Mouse (Mus musculus) mesoderm, embryonic 11.5 days (tissue): ENCODE measurements around the gene Gm20388.
"Not testable (repeated sequence)": the region's sequence is repeated elsewhere in the genome, so short reads cannot be mapped to it uniquely, and the experiment has no call there.

Source experiments
- DNase-seq: peaks from one replicate; pipeline ENCODE4 v3.0.0-alpha.2; 2012; ENCODE audit warnings: low read depth, low spot score

The Gm20388 gene

GRCm38 (mm10) chr8:123137645-123138077 is 3227.0 kb downstream of the Gm20388 start:
- DNase-seq, result peak; percentile 69

DNA sequence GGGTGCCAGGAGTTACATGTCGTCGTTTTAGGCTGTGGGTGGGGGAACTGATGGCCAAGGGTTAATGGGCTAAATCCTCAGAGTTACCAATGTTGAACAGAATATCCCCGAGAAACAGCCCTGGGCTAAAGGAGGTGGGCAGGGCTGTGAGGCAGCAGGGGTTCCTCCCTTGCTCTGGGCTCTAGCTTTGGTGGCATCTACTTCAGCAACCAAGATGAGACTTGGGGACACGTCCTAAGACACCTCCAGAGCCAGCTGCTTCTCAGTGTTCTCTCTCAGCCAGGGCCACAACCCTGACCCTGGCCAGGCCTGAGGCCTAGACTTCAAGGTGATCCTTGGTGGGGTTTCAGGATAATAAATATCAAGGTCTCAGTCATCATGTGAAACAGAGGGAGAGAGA is 3228.1 kb downstream of the Gm20388 start:
- no peak for DNase-seq

- DNase-seq, result no peak
Observed at GRCm38 (mm10) chr8:123141741-123142462, 3231.3 kb downstream of the Gm20388 start.

- peak; percentile 49 for DNase-seq
Observed at GRCm38 (mm10) chr8:123145279-123145678, 3234.6 kb downstream of the Gm20388 start.

DNA sequence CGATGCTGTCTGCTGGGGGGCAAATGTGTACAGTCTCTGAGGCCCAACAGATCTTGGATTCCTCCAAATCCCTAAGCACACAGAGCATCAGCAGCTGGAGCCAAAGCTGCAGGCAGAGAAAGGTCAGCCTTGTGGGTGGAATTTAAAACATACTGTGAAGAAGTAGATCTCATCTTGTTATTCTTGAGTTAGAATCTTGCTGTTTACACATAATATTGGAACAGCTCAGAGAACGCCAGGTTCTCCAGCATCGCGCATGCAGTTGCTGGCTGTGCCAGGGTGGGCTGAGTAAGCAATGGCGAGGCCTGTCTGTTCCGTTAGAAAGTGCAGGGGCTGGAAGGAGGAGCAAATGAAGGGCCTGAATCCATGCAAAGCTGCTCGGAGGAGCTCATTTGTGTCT is 3235.7 kb downstream of the Gm20388 start:
- DNase-seq, result no peak

- DNase-seq, result no peak
Observed at GRCm38 (mm10) chr8:123150737-123151171, 3240.1 kb downstream of the Gm20388 start.

GRCm38 (mm10) chr8:123155177-123155576 is 3244.5 kb downstream of the Gm20388 start:
- DNase-seq, result no peak

DNA sequence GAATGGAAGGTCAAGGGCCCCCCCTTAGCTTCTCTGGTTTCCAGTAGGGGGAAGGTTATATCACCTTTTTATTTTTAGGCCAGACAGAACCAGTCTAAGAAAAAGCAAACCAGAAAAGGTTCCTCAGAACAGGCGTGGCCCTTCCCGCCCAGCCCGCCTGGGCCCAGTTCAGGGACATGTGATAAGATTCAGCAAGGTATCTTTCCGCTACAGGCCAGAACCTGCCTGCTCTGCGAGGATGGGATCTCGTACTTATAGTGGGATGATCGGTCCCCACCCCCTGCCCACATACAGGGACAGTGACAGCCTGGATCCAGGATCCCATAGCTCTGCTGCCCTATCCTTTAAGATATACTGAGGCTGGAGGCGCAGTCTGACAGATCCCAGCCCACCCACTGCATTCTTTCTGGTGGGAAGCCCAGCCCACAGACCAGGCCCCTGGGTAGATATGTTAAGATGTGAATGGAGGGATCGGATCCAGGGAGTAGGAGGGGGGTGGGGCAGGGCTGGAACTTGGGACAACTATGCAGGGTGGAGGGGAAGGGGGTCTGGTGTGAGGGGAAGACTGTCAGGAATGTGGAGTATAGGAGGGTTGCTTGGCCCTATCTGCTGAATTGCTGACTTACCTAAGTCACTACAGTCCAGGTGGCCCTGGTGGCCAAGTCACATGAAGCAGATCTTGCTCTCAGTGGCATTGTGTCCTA is 3245.6 kb downstream of the Gm20388 start:
- no peak for DNase-seq

DNA sequence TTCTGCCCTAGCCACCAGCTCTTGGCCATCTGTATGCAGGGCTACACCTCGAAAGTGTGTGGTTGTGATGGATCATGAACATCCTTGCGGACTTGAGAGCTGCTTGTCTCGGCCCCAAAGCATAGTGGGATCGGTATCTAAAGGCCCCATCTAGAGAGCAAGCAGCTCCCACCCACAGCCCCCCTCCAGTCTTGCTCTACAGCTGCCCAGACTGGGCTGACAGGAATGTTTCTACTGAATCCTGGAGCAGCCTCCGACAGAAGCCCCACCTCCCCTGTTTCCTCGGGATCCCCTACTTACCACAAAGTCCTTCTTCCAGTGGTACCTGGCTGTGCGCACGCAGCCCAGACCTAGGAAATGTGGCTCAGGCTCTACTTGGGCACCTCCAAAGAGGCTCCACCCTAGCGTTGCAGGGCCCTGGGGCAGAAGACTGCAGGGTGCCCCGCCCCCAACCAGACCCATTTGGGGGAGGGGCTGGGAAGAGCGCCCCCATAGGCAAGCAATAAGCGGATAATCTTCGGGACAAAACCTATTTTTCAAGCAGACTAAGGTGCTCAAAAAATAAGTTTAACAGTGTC is 3247.3 kb downstream of the Gm20388 start, which contains the start of gene Sult5a1:
Sult5a1 (minus strand) TSS at position 428 of the 578 bp plus-strand sequence.
- no peak for DNase-seq

GRCm38 (mm10) chr8:123181391-123181790 is 3270.8 kb downstream of the Gm20388 start:
- peak; percentile 69 for DNase-seq

DNA sequence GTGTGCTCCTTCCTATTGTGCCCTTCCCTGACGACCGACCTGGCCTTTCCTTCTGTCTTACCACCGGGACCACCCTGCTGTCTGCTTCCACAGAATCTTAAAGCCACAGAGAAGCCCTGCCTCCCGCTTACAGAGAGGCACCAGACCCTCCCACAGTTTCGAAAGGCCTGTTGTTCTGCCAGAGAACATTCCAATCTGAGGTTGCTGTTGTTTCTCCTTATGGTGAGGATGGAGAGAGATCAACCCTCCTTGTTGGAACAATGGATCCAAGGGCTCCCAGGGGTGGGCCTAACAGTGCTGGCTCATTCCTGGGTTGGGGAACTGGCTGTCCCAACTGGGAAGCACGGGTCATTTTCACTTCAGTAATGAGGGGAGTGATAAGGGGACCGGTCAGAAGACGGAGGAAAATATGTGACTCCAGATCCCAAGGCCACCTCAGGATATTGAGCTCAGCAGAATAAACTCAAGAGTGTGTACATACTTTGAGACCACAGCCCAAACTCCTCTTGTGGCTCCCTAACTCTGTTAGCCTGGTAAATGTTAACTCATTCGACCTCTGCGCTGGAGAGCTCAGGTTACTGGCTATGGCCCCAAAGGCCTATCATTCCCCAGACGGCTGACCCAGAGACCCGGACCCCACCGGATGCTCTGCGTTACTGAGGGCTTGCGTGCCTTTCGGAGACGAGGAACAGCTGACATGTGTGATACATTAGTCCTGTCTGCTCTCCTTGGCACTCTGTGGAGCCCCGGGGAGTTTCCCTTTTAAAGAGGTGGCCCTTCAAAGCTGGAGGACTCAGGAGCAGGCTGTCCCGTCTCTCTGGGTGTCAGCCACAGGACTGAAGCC is 3275.1 kb downstream of the Gm20388 start, which contains the start of gene Dpep1:
Dpep1 (plus strand) TSS at position 677 of the 844 bp plus-strand sequence.
- peak; percentile 68 for DNase-seq

DNA sequence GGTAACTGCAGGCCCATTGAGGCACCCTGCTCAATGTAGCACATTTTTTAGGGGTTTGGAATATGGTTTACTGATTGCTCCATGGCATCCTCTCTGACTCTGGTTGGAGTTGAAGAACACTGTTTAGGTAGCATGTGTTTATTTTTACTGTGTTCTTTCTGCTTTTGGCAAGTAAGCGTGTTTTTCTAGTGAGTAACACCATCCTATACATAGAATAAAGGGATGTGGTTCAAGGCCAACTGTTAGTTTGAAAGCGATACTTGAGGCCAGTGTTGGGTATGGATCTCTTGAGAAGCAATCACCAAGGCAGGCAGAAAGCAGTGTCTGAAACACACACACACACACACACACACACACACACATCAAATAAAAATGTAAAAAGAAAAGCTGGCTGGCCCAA is 3277.4 kb downstream of the Gm20388 start:
- DNase-seq, result no peak

DNA sequence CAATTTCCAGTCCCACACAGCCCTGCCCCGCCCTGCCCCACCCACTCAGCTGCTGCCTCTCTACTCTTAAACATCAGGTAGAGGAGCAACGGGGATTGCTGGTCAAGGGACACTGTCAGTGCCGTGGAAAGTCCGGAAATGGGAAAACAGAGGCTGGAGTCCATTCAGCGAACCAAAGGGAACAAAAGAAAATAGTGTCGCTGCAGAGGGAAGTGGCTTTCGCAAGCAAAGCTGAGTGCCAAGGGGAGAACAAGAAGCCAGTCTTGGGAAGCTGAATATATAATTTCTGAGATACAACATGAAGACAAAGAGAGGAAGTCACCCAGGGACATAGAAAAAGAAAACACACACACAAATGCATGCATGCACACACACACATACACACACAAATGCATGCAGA is 3278.2 kb downstream of the Gm20388 start:
- no peak for DNase-seq

GRCm38 (mm10) chr8:123190678-123191077 is 3280.0 kb downstream of the Gm20388 start:
- peak; percentile 84 for DNase-seq

DNA sequence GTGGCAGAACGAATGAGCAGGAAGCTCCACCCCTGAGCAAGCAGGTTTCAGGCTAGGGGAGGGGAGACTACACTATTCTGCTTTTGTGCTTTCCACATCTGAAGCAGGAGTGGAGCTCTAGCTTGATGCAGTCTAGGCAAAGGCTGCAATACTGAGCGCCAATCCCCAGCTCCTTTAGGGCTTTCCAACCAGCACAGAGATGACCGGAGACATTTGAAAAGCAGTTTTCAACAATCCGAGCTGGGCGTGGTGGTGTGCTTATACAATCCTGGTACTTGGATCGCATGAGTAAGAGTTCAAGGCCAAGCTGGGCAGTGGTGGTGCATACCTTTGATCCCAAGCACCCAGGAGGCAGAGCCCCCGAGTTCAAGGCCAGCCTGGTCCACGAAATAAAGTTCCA is 3281.3 kb downstream of the Gm20388 start:
- DNase-seq, result no peak

DNA sequence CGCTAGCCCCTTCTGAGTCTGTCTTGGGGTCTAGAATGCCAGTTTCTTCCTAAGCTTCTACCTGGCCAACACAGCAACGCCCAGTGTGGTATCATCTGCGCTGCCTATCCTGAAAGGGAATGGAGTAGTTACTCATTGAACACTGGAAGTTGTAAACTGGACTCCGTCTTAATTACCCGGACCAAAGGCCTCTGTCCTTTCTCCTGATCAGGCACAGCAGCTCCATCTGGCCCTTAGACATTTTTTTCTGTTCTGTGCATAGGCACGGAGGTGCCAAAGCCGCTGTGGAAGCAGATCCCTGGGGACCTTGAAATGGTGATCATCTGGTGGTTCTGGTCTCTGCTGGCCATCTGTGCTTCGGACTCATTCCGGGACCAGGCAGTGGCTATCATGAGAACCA is 3283.1 kb downstream of the Gm20388 start:
- DNase-seq, result no peak

GRCm38 (mm10) chr8:123197016-123197415 is 3286.4 kb downstream of the Gm20388 start:
- not testable (repeated sequence) for DNase-seq

DNA sequence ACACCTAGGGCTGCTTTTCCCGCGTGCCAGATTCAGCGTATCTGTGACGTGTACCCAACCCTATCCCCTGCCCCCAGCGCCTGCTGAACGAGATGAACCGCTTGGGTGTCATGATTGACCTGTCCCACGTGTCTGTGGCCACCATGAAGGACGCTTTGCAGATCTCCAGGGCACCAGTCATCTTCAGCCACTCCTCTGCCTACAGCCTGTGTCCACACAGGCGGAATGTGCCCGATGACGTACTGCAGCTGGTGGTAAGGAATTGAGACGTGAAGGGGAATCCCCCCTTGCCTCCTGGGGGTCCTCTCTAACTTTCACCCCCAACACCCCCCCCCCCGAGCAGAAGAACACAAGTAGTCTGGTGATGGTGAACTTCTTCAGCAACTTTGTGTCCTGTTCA is 3289.2 kb downstream of the Gm20388 start:
- no peak for DNase-seq

- peak; percentile 89 for DNase-seq
Observed at GRCm38 (mm10) chr8:123202288-123202687, 3291.6 kb downstream of the Gm20388 start.

DNA sequence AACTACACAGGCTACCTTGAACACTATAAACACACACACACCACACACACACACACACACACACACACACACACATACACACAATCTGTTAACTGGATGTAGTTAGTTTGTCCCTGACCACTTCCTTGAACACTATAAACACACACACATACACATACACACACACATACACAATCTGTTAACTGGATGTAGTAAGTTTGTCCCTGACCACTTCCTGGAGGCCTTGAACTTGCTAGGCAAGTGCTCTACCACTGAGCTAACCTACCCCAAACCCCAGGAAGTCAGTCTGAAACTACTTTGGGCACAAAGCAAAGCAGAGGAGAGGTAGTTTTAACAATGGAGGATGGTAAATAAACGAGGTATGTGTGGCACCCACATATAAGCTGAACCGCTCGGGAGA is 3292.9 kb downstream of the Gm20388 start:
- no peak for DNase-seq

- no peak for DNase-seq
Observed at GRCm38 (mm10) chr8:123211876-123212275, 3301.2 kb downstream of the Gm20388 start.
